Mouse (Mus musculus) splenic B cell, adult 2 months (primary cell): ENCODE data around the gene Arvcf.
A peak's percentile ranks its signal among the peaks of the same experiment; 100 is the strongest.

Experiments
- DNase-seq: peaks from one replicate; pipeline ENCODE4 v3.0.0-alpha.2; 2011; ENCODE audit warnings: low read depth, low spot score
- H3K27me3 ChIP-seq: 2 replicates; pipeline ENCODE4 v1.6.1; 2012; ENCODE audit warnings: mild to moderate bottlenecking, low read length, moderate library complexity, mixed read lengths; ENCODE audit not compliant: control insufficient read depth, poor library complexity, insufficient read depth, severe bottlenecking
- H3K36me3 ChIP-seq: 2 replicates; pipeline ENCODE4 v1.6.1; 2012; ENCODE audit warnings: mild to moderate bottlenecking, low read length, moderate library complexity, mixed read lengths; ENCODE audit not compliant: control insufficient read depth, poor library complexity, insufficient read depth, severe bottlenecking

Gene Arvcf

DNA sequence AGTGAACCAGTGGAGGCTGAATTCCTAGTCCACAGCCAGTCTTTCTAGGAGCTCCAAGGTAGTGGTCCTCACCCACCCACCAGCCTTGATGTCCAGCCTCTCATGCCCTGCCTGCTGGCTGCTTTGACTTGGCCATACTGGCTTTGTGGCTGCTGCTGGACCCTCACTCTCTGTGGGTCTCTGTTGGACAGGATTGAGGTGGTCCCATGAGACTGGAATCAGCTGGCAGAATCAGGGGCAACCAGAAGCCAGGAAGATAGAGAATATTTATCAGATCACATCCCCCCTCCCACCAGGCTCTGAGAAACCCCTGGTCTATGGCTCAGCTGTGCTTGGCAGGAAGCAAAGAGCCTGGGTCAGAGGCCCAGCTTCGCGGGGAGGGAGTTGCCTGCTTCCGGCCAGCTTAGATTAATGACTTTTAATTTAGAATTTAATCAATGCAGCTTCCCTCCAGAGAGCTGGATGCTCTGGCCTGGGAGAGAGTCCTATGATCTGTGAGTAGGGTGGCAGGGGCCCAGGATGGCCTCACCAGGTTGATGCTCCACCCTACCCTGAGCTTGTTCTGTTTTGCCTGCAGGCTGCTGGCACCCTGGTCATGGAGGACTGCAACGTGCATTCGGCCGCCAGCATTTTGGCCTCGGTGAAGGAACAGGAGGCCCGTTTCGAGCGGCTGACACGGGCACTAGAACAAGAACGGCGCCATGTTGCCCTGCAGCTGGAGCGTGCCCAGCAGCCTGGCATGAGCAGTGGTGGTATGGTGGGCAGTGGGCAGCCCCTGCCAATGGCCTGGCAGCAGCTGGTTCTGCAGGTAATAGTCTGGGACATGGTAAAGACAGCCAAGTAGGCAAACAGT lies 40.8 kb downstream of the Arvcf start:
- Histone ChIP-seq H3K27me3 (no peaks in the 10 kb centered on the region), H3K36me3 (no peaks in the 10 kb centered on the region)
- DNase-seq = no peak

DNA sequence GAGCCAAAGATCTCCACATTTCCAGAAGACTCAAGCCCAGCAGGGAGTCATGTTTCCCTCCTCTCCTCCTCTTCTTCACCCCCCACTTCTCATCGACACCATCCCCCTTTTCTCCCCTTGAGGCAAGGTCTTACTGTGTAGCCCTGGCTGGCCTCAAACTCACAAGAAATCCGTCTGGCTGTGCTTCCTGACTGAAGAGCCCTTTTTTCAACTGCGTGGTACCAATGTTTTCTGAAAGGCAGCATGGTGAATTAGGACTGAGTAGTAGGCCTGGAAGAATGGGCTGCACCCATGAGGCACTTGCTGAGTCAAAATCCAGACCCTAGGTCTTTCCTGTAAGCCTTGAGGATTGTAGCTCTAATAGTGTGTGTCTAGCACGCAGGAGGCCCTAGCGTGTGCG lies 42.4 kb downstream of the Arvcf start:
- DNase-seq = no peak
- Histone ChIP-seq H3K36me3 (no peaks in the 10 kb centered on the region), H3K27me3 (no peaks in the 10 kb centered on the region)

DNA sequence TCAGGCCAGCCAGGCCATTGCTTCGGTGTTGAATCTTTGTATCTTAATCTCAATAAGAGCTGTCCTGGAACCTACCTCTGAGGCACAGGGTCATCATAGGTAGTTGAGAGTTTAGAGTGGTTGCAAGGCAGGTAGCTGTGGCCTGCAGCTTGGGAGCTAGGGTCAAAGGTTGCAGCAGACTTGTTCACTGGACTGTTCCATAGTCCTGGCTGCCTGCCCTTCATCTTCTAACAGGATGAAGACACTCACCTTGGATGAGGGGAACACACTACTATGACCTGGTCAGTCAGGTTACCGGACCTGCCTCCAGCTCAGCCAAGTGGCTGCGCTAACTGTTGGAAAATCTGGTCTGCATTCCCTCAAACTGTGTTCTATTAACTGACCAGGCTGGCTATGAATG lies 43.1 kb downstream of the Arvcf start:
- Histone ChIP-seq H3K27me3 (no peaks in the 10 kb centered on the region), H3K36me3 (no peaks in the 10 kb centered on the region)
- DNase-seq = no peak

DNA sequence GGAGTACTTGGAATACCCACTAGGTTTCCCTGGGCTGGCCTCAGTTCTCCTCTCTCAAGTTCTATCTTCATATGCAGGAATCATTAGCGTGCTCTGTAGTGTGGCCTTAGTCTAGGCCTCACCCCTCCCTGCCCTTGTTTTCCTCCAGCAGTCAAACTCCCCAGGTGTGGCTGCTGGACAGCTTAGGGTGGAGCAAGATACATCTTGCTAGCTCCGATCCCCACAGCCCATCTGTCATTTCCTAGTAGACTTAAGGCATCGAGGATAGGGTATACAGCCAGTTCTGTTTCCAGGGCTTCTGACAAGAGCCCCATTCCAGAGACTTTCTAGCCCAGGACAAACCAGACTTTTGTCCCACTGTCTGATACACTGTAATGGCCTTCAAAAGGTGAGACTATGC lies 43.7 kb downstream of the Arvcf start:
- DNase-seq = no peak

DNA sequence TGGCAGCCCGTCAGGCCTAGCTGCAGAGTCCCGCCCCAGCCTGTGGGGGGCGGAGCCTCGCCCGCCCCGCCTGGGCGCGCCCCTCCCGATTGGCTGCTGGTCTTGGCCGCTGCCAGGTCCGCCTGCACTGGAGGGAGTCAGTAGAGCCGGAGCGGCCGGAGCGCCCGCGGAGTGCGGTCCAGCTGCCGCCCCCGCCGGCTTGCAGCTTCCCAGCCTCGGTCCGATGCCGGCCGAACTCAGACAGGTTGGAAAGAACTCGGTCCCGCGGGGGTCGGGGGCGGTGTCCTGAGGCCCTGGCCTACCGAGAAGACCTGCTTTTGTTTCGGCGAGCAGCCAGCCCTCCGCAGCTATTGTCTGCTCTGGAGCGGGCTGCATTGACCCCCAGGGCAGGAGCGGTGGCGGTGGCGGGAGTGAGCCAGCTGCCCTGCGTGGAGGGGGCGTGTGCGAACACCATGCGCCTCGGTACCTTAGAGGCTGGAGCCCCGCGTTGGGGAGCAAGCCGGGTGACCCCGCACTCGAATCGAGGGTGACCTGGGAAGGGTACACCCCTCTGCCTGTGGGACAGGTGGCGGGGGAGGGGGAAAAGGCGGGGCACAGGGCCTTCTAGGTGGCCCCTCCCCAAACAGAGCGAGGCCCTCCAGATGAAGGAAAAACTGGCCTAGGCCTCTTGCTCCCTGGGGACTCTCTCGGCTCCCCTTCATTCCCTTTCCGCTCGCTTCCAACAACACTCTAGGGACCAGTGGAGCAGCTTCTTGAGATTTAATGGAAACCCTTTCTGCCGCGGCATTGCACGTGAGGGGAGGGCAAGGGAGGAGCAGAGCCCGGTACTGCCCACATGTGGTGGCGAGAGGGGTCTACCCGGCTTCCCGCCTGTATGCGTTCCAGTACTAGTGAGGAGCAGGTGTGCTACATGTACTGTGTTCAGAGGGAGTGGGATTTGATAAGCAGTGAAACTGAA lies 44.8 kb downstream of the Arvcf start:
- no peaks in the 10 kb centered on the region for H3K36me3 ChIP-seq

More for the DNA sequence above, 43.7 kb downstream of the Arvcf start:
- Histone ChIP-seq H3K27me3 (no peaks in the 10 kb centered on the region), H3K36me3 (no peaks in the 10 kb centered on the region)

DNA sequence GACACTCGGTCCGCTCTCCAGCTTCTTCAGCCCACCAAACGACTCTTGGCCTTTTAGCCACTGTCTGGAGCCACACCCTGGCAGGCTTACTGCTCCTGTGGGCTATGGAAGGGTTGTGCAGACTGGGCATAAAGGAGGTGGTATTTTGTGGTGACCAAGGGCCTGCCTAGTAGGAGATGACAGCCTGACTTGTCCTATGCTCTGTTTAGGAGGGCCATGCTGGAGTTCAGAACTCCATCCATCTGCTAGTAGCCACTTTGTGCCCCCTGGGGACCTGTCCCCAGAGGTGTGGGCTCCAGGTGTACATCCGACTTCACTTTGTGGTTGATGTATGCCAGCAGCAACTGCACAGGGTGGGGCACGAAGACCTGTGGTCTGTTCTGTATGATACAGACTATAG lies 45.6 kb downstream of the Arvcf start:
- H3K36me3 ChIP-seq = no peaks in the 10 kb centered on the region
- DNase-seq = no peak
- H3K27me3 ChIP-seq = no peaks in the 10 kb centered on the region

More for the DNA sequence above, 44.8 kb downstream of the Arvcf start:
- peak; percentile 82 for DNase-seq
- no peaks in the 10 kb centered on the region for H3K27me3 ChIP-seq

DNA sequence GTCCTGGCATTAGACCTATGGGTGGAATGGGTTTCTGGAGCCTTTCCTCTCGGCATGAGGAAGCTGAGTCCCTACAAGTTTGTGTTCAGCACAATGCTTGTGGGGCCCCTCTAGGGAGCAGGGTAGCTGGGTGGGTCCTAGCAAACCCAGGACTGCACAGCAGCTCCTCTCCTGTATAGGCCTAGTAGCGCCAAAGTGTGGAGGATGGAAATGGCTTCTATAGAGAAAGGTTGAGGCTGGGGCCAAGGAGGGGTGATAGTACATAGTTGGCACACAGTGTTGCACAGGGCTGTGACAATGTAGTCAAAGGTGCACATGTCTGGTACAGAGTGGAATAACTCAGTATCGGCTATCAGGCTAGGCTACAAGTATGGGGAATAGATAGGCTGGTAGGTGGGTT lies 46.1 kb downstream of the Arvcf start:
- DNase-seq = no peak
- no peaks in the 10 kb centered on the region for H3K27me3 ChIP-seq
- no peaks in the 10 kb centered on the region for H3K36me3 ChIP-seq

DNA sequence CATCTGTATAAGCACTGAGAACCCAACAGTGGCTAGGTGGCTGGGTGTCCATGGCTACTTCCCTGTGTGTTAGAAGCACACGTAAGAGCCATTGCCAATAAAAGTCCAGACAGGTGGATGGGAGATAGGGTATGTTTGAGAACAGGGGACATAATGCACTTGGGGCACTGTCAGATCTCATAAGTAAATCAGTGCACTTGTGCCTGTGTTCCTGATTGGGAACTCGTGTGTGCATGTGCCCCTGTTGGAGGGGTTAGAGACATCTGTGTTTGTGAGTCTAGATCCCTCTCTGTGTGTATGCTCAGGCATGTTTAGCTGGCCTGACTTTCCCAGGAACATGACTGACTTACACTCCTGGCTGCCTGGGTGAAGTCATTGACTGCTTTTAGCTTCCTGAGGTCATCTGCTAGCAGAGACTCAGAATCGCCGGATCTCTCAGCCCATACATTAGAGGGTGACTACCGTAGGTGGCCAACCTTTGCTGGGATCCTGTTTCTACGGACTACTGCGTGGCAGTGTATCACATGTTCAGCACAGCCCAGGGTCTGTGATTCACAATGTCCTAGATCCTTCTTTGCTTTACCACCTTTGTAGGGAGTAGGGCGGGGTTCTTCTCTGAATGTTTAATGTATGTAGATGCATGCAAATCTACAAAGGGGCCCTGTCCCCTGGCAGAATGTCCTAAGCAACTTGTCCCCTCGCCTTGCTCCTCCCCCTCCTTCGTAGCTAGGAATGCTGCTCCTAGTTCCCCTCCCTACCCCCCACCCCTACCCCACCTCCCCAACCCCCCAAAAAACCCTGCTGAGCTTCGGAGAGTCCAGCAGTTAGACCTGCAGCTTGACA lies 47.0 kb downstream of the Arvcf start:
- Histone ChIP-seq H3K36me3 (no peaks in the 10 kb centered on the region), H3K27me3 (no peaks in the 10 kb centered on the region)
- no peak for DNase-seq

DNA sequence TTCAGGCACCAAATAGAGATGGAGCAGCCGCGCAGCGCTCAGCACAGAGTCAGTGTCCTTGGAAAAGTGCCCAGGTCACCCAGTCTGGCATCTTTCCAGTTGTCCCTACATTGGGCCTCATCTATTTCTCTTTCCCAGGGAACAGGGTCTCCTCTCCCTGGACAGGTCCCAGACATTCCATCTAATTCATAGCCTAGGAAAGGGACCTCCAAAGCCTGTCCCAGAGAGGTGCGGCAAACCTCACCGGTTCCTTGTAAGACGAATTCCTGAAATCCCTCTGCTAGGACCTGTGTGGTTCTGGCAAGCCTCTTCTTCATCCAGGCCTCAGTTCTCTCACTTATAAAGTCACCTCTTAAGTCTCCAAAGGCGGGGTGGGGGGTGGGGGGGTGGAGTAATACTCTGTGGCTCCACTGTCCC lies 47.6 kb downstream of the Arvcf start:
- no peaks in the 10 kb centered on the region for H3K36me3 ChIP-seq
- H3K27me3 ChIP-seq = no peaks in the 10 kb centered on the region
- no peak for DNase-seq

DNA sequence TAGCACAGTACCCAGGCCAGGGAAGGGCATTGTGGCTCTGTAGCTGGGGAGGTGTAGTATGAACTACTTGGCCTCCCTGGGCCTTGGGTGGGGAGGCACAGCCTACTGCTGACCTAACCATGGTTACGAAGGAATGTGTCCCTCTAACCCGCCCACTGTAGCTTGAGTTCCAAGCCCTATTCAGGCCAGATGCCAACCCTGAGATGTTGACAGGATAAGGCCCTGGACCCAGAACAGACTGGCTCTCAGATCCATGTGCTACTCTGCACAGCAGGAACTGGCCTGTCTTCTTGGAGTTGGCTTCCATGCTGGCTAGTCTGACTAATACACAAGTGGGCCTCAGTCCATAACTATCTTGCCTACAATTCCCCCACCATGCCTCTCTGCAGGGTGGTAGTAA lies 48.2 kb downstream of the Arvcf start:
- Histone ChIP-seq H3K36me3 (no peaks in the 10 kb centered on the region), H3K27me3 (no peaks in the 10 kb centered on the region)
- DNase-seq = no peak

DNA sequence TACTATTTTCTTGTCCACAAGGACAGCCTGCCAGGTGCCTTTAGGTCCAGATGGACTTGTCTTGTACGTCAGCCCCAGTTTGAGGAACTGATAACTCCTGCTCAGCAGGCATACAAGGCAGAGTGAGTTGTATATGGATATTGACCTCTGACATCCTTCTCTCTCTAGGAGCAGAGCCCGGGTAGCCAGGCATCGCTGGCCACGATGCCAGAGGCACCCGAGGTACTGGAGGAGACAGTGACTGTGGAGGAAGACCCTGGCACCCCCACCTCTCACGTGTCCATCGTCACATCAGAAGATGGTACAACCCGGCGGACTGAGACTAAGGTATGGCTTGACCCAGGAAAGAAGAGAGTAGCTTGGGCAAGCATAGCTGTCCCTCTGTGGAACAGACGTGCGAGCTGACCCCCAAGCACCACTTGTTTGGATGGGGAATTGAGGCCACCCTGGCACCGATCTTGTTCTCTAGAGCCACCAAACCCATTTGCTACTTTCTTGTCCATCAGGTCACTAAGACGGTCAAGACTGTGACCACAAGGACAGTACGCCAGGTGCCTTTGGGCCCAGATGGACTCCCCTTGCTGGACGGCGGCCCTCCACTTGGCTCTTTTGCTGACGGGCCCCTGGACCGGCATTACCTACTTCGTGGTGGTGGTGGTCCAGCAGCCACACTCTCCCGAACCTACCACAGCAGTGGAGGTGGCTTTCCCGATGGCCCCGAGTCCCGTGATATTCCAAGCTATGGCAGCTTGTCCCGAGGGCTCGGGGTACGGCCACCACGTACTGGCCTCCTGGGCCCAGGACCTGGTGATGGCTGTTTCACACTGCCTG lies 49.0 kb downstream of the Arvcf start:
- no peaks in the 10 kb centered on the region for H3K27me3 ChIP-seq
- no peak for DNase-seq

DNA sequence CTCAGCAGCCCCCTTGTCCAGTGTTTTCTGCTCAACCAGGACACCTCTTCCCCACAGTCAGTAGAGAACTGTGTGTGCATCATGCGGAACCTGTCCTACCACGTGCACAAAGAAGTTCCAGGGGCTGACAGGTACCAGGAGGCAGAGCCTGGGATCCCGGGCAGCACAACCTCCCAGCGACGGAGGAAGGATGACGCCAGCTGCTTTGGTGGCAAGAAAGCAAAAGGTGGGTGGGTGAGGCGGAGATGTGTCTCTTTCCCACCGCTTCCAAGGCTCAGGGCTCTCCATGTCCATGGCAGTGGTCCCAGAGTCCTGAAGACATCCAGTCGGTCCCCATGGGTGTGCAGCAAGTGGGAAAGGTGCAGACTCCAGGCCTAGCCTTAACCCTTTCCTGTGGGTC lies 52.0 kb downstream of the Arvcf start:
- no peaks in the 10 kb centered on the region for H3K27me3 ChIP-seq
- no peak for DNase-seq
- no peaks in the 10 kb centered on the region for H3K36me3 ChIP-seq

More for the DNA sequence above, 49.0 kb downstream of the Arvcf start:
- H3K36me3 ChIP-seq = no peaks in the 10 kb centered on the region

DNA sequence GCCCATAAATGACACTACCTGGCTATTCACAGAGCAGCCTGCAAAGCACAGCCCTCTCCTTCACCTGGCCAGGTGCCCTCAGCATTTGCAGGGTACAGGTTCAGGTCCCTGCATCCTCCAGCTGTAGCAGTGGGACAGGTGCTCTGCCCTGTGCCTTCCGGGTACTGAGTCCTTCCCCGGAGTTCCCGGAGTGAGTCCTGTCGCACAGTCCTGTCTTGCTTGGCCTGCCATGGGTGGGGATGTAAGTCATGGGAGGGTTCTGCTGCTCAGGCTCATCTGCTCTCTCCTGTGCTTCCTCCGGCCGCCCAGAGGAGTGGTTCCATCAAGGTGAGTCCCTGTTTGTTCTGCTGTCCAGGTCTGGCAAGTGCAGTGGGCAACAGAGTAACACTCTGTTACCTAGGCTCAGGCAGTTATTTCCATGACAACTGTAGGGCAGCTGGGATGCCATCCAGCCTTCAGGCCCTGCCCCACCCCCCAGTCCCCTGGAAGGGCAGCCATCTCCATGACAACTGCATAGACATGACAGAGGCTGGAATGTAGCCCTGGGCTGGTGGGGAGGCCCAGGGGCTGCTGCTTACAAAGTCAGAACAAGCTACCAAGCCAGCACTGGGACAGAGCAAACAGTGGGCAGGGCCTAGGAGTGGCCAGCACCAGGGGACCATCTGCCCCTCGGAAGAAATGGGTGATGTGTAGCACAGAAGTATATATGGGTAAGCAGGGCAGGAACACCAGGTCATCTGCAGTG lies 52.7 kb downstream of the Arvcf start:
- no peak for DNase-seq
- no peaks in the 10 kb centered on the region for H3K27me3 ChIP-seq
- H3K36me3 ChIP-seq = no peaks in the 10 kb centered on the region
